Mouse (Mus musculus): ENCODE measurements at regions not wholly inside any gene's neighbourhood (a gene's known extent, or its start where the extent isn't known, plus 50 kb on each side); places are given as distances from the start of the nearest gene placed in this dataset.
"Not testable (repeated sequence)": the region's sequence is repeated elsewhere in the genome, so short reads cannot be mapped to it uniquely, and the experiment has no call there.

DNA sequence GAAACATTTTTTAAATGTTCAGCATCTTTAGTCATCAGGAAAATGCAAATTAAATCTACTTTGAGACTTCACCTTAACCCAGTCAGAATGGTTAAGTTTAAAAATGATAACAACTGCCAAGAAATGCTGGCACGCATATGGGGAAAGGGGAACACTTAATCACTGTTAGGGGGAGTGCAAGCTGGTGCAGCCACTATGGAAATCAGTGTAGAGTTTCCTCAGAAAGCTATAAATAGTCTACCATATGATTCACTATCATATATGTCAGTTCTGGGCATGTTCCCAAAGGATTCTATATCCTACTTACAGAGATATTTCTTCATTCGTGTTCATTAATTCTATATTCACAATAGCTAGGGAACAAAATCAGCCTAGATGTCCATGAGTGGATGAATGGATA, 61.6 kb upstream of the Tra2b start:
- intact Hi-C loops (cut with DNase I) = loop anchor here (5.0 kb wide), 1 partner anchor 80 kb away; no protein-coding TSS in a partner anchor
- DNase-seq (ENCODE audit: low spot score in 2 of 2) = peak; percentile 36 to 41

- DNase-seq (ENCODE audit: low spot score in 2 of 2) = not testable (repeated sequence)
- intact Hi-C loops (cut with DNase I) = loop anchor here (5.0 kb wide), 1 partner anchor 82 kb away; no protein-coding TSS in a partner anchor
These were observed 59.4 kb upstream of the Tra2b start for GRCm38 (mm10) chr16:22325161-22325560.

GRCm38 (mm10) chr16:22316251-22316711, 50.5 kb upstream of the Tra2b start:
- intact Hi-C loops (cut with DNase I) = no loop called here
- DNase-seq (ENCODE audit: low spot score in 2 of 2) = peak; percentile 29 to 30

All from left cerebral cortex, postnatal 36 days (tissue).